Mouse (Mus musculus): ENCODE measurements around the gene March11. TPM values are rescaled to one million over a fixed set of nuclear protein-coding genes. Genes with fewer than 3 reads are reported as not detected.

Gene March11
- polyA plus RNA-seq, 1 experiment from 2014 or later: 3.2 TPM

- Histone ChIP-seq H3K4me2 (ENCODE audit: low read length) (no peak overlapping the region), H3K4me1 (ENCODE audit: control insufficient read depth, insufficient read depth, low read length) (no peaks in the 10 kb centered on the region), H3K36me3 (ENCODE audit: control insufficient read depth, insufficient read depth, low read length) (no peaks in the 10 kb centered on the region), H3K9me3 (replicated peaks; ENCODE audit: control insufficient read depth, low read length) (no peaks in the 10 kb centered on the region), H3K9ac (ENCODE audit: low read length) (no peak overlapping the region), H3K27ac (ENCODE audit: low read depth, low read length) (no peak overlapping the region), H3K4me3 (ENCODE audit: low read depth, low read length) (no peak overlapping the region), H3K27me3 (replicated peaks; ENCODE audit: control insufficient read depth, insufficient read depth, low read length) (no peaks in the 10 kb centered on the region)
- 87% methylated on average over 7 of the region's 7 CpGs for WGBS
- DNase-seq (ENCODE audit: low spot score): no peak
- no peak for ATAC-seq
Observed at GRCm38 (mm10) chr15:26435725-26436124, 126.9 kb downstream of the March11 start.

- Histone ChIP-seq H3K9ac (ENCODE audit: low read length) (no peak overlapping the region), H3K4me1 (ENCODE audit: control insufficient read depth, insufficient read depth, low read length) (no peaks in the 10 kb centered on the region), H3K27ac (ENCODE audit: low read depth, low read length) (no peak overlapping the region), H3K36me3 (ENCODE audit: control insufficient read depth, insufficient read depth, low read length) (no peaks in the 10 kb centered on the region), H3K4me3 (ENCODE audit: low read depth, low read length) (no peak overlapping the region), H3K27me3 (replicated peaks; ENCODE audit: control insufficient read depth, insufficient read depth, low read length) (no peaks in the 10 kb centered on the region), H3K4me2 (ENCODE audit: low read length) (no peak overlapping the region), H3K9me3 (replicated peaks; ENCODE audit: control insufficient read depth, low read length) (no peaks in the 10 kb centered on the region)
- DNase-seq (ENCODE audit: low spot score): no peak
- ATAC-seq: no peak
- 55% methylated on average over 2 of the region's 2 CpGs for WGBS
Observed at GRCm38 (mm10) chr15:26437113-26437512, 128.3 kb downstream of the March11 start.

All from forebrain, embryonic 14.5 days (tissue).